Mouse (Mus musculus) liver, embryonic 15.5 days (tissue): ENCODE data around the gene Tns2. TPM values are rescaled to one million over a fixed set of nuclear protein-coding genes. Genes with fewer than 3 reads are reported as not detected.

Source experiments
- ATAC-seq: fragments of 200-750 bp; cut with Nextera tagmentation; 2 replicates; pipeline ENCODE4 v1.8.0; 2017; ENCODE audit warnings: moderate number of reproducible peaks, mild to moderate bottlenecking, moderate library complexity; ENCODE audit not compliant: insufficient read depth
- H3K27ac ChIP-seq: fragments of 300-500 bp; sonication (generic); replicated peaks from 2 replicates; pipeline ENCODE4 v1.5.1; 2015; ENCODE audit warnings: mild to moderate bottlenecking, inconsistent platforms
- H3K27me3 ChIP-seq: fragments of 300-500 bp; sonication (generic); 2 replicates; pipeline ENCODE4 v1.6.1; 2015; ENCODE audit warnings: mild to moderate bottlenecking, inconsistent platforms
- H3K36me3 ChIP-seq: fragments of 300-500 bp; sonication (generic); replicated peaks from 2 replicates; pipeline ENCODE4 v1.6.1; 2015; ENCODE audit warnings: moderate library complexity, mild to moderate bottlenecking, inconsistent platforms
- H3K4me1 ChIP-seq: fragments of 300-500 bp; sonication (generic); replicated peaks from 2 replicates; pipeline ENCODE4 v1.6.1; 2015; ENCODE audit warnings: inconsistent platforms
- H3K4me2 ChIP-seq: fragments of 300-500 bp; sonication (generic); 2 replicates; pipeline ENCODE4 v1.6.1; 2015; ENCODE audit warnings: moderate library complexity, mild to moderate bottlenecking, inconsistent platforms
- H3K4me3 ChIP-seq: fragments of 300-500 bp; sonication (generic); replicated peaks from 2 replicates; pipeline ENCODE4 v1.5.1; 2015; ENCODE audit warnings: mild to moderate bottlenecking, inconsistent platforms
- H3K9ac ChIP-seq: fragments of 300-500 bp; sonication (generic); 2 replicates; pipeline ENCODE4 v1.6.1; 2015; ENCODE audit warnings: moderate library complexity, mild to moderate bottlenecking, inconsistent platforms
- H3K9me3 ChIP-seq: fragments of 300-500 bp; sonication (generic); replicated peaks from 2 replicates; pipeline ENCODE4 v1.6.1; 2016; ENCODE audit warnings: inconsistent platforms
- WGBS: fragments of 180-500 bp; shearing (Covaris S2); methylation state at CpG from one replicate; pipeline ENCODE4 v1.1.7; 2015; ENCODE audit warnings: mixed read lengths; ENCODE audit not compliant: insufficient replicate concordance; 5-methylcytosine and 5-hydroxymethylcytosine counted together
- polyA plus RNA-seq: library from polyadenylated mRNA; unstranded; fragments of >200 nt; fragmentation: Nextera tagmentation; extraction: Ambion mirVana; gene quantifications from 2 replicates; pipeline ENCODE4 v1.2.1, GENCODE M21; 2015

Gene Tns2
- polyA plus RNA-seq, 1 experiment from 2014 or later, result 5.4 TPM

DNA sequence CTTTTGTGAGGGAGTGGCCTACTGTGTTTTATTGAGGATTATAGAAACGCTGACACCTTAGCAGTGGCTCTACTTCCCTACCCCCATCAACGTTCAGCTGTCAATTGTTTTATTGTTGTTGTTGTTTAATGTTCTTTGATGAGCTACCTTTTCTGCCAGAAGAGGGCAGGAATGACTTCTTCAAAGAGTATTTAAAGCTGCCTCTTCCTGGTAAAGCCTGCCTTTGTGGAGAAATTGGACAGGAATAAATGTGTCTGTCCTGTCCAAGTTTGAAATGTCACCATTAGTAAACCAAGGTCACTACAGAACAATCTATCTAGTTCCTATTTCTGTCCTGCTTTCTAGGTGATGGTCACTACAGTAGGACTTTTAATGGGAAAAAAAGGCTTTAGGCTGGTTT, 6.1 kb upstream of the Tns2 start:
- Histone ChIP-seq H3K36me3 (peaks cover 89% of the 10 kb centered on the region), H3K4me2 (no peak overlapping the region), H3K9ac (no peak overlapping the region), H3K9me3 (no peaks in the 10 kb centered on the region), H3K4me1 (peaks cover 18% of the 10 kb centered on the region), H3K4me3 (no peak overlapping the region), H3K27me3 (peaks cover 3% of the 10 kb centered on the region), H3K27ac (no peak overlapping the region)
- 58% methylated on average over 2 of the region's 2 CpGs for WGBS
- ATAC-seq, result no peak

DNA sequence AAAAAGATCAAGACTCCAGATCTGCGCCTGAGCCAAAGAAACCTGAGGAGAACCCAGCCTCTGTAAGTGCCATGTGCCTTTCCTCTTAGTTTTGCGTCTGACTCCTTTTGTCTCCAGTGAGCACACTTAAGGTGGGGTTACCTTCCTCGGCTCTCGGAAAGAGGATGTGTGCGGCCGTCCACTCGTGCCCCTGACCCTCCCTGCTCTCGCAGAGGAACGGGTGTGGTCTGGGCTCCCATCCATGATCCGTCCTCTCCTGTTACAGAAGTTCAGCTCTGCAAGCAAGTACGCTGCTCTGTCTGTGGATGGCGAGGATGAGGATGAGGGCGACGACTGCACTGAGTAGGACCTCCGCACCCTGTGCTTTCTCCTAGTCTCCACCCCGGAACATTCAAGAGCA, 5.2 kb upstream of the Tns2 start:
- H3K4me1 ChIP-seq, result peaks cover 25% of the 10 kb centered on the region
- H3K4me3 ChIP-seq, result no peak overlapping the region
- no peak overlapping the region for H3K9ac ChIP-seq
- 79% methylated on average over 16 of the region's 16 CpGs for WGBS
- no peak overlapping the region for H3K27ac ChIP-seq
- H3K9me3 ChIP-seq, result no peaks in the 10 kb centered on the region
- H3K27me3 ChIP-seq, result peaks cover 10% of the 10 kb centered on the region
- H3K36me3 ChIP-seq, result peaks cover 81% of the 10 kb centered on the region
- no peak for ATAC-seq
- H3K4me2 ChIP-seq, result no peak overlapping the region

DNA sequence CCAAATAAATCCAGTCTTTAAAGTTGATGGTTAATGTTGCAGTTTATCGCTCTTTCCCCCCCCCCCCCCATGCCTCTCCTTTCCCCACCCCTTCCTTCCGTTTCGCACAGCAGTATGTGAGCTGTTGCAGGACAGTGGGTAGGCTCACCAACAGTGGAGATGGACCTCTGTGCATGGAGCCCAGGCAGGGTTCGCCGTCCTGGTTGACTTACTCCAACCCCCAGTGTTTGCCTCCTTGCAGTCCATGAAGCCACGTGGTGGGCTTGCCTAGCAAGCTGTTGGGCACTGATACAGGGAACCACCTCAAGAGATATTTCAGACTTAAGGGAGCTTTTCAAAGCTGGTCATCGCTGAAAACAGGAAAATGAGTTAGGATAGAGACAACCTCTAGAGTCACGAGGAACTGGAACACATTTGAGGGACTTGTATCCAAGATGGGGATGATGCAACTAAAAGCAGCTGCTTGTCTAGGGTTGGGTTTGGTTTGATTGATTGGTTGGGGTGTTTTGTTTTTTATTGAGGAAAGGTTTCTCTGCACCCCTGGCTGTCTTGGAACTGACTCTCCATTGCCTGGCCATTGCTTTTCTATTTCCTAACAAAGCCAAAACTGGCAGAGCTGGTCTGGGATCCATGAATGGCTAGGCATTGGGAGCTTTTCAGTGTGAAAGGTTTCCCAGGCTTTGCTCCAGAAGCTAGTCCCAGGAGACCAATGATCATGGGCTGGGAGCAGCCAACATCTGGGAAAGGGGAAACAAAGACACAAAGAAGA, 2.9 kb upstream of the Tns2 start:
- H3K27ac ChIP-seq, result no peak overlapping the region
- no peak overlapping the region for H3K4me3 ChIP-seq
- no peak for ATAC-seq
- WGBS, result 45% methylated on average over 8 of the region's 8 CpGs
- H3K4me2 ChIP-seq, result no peak overlapping the region
- no peaks in the 10 kb centered on the region for H3K9me3 ChIP-seq
- peaks cover 34% of the 10 kb centered on the region for H3K27me3 ChIP-seq
- H3K9ac ChIP-seq, result no peak overlapping the region
- H3K36me3 ChIP-seq, result peaks cover 58% of the 10 kb centered on the region
- H3K4me1 ChIP-seq, result peaks cover 41% of the 10 kb centered on the region

DNA sequence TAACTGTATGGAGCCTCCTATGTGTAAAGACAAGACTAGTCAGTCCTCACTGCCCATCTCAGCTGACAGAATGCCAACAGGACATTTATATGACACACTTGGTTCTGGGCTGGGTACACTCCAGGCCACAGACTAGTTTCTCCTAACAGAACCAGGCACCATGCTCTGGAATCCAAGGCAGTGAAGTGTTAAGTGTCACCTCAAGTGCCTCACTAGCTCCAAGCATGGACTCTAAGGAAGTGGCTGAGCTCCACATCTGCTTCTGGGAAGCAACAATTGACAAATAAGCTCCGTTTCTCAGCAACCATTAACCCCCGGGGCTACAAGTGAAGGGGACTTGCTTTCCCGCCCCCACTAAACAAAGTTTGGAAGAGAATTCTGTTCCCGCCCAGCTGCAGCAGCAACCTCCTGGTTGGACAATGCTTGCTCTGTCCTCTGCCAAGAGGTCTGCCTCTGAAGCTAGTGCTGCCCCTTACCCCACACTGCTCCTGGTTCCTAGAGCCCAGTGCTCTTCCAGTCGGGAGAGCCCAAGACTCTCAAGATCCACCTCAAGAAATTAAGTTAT, 2.1 kb upstream of the Tns2 start:
- peaks cover 44% of the 10 kb centered on the region for H3K4me1 ChIP-seq
- H3K4me2 ChIP-seq, result no peak overlapping the region
- no peak overlapping the region for H3K9ac ChIP-seq
- H3K9me3 ChIP-seq, result no peaks in the 10 kb centered on the region
- no peak overlapping the region for H3K4me3 ChIP-seq
- 53% methylated on average over 5 of the region's 5 CpGs for whole genome bisulfite sequencing
- ATAC-seq, result no peak
- peaks cover 41% of the 10 kb centered on the region for H3K27me3 ChIP-seq
- H3K36me3 ChIP-seq, result peaks cover 50% of the 10 kb centered on the region
- no peak overlapping the region for H3K27ac ChIP-seq

DNA sequence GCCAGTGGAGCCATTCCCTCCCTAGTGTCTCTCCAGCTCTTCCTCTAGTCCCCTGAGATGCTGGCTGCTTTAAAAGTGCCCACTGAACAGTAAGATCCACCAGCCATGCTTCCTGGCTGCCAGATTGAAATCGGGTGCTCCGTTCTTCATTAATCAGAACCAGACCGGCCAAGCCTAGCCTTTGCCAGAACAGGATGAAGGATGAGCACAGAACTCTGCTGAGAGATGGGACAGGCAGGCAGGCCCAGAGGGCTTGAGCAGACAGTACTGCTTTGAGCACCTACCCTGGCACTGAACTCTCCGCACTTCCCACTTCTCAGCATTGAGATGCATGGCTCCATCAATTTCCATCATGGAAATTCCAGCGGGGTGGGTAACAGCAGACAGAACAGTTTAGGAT, 953 bp upstream of the Tns2 start:
- peak overlapping the region; percentile 60; the same call in 1 of the 2 replicates for H3K4me3 ChIP-seq
- peaks cover 52% of the 10 kb centered on the region for H3K4me1 ChIP-seq
- no peak for ATAC-seq
- no peak overlapping the region for H3K9ac ChIP-seq
- H3K4me2 ChIP-seq, result peak overlapping the region; percentile 86
- H3K9me3 ChIP-seq, result no peaks in the 10 kb centered on the region
- H3K36me3 ChIP-seq, result peaks cover 38% of the 10 kb centered on the region
- H3K27me3 ChIP-seq, result peaks cover 53% of the 10 kb centered on the region
- 55% methylated on average over 5 of the region's 5 CpGs for WGBS
- no peak overlapping the region for H3K27ac ChIP-seq

DNA sequence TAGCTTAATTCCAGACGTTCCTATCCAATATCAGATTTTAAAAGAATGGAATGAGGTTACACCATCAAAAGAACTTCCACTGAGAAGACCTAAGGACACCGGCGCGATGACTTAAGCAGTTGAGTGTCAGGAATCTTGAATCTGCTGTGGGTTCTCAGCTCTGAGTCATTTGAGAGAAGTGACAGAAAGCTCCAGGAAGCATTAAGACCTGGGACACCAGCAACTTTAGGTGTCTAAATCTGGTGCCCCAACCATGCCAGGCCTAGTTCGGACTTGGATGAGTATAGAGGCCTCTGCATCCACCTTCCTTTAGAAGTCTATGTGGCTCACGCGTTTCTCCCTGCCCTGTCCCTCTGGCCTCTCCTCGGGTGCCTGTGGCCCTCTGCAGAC, 447 bp upstream of the Tns2 start:
- Histone ChIP-seq H3K9ac (peak overlapping the region; percentile 55), H3K27ac (peak overlapping the region; percentile 69; the same call in 1 of the 2 replicates), H3K27me3 (peaks cover 58% of the 10 kb centered on the region), H3K9me3 (no peaks in the 10 kb centered on the region), H3K36me3 (peaks cover 33% of the 10 kb centered on the region), H3K4me3 (peak overlapping the region; percentile 60), H3K4me1 (peaks cover 56% of the 10 kb centered on the region), H3K4me2 (peak overlapping the region; percentile 86)
- no peak for ATAC-seq
- 25% methylated on average over 8 of the region's 8 CpGs for WGBS

DNA sequence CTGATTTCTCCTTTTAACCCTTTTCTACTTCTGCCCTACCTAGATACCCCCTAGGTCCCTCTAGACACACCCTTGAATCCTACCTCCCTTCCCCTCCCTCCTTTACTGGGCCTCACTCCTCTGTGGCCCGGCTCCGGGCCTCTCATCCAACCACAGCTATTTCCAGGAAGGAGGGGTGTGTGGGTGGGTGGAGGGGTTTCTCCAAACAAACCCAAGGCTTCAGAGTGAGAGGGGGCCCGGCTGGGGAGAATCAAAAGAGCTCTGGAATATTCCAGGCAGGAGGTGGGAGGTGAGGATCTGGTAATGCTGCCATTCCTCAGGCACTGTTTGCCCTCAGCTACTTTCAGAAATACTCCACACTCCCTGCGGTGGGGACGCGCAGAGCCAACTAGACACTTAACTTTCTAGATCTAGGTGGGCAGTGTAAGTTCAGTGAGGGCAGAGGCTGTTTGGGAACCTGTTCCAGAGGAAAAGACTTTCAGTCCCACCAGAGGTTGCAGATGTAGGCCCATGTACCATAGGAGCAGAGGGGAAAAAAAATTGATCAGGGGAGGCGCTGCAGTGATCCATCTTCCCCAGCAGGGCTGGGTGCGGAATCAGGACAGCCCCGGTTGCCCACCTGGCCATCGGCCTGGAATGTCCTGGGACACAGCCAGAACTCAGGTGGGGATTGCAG, 921 bp downstream of the Tns2 start:
- no peak for ATAC-seq

DNA sequence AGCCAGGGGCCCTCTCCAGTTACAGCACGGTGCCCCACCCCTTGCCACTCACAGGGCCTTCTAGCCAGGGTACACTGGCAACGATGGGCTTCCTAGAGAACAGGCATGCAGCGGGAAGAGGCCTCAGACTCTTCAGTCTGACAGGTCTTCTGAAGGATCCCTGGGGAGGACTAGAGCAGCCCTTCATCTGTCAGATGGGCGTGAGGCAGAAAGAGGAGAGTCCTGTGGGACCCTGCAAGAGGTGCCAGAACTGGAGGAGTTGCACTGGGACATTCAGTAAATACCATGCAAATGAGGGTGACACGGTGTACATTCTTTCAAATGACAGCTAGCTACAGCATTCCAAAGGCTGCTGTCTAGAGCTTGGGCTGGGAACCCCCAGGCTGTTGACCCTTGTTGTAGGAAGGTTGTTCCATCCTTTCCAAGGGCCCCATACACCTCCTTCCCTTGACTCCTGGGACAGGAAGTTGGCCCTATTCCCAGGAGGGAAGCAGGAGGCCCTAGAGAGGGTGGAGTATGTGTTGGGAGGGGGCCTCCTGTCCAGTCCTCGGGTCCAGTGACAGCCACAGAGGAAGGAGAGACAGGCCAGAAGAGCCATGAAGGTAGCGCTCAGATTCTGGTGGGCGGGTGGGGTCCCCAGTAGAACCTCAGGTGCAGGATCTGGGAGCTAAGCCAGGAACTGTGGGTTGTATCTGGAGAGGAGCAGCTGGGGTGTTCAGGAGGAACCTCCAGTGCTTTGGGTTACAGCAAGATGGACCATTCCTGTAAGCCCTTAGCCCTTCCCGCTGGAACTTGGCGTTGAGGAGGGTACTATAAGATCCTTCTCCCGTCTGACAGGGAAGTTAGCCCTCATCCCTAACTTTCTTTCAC, 1.7 kb downstream of the Tns2 start:
- Histone ChIP-seq H3K4me1 (peaks cover 61% of the 10 kb centered on the region), H3K36me3 (peaks cover 14% of the 10 kb centered on the region), H3K27me3 (peaks cover 79% of the 10 kb centered on the region), H3K4me2 (peak overlapping the region; percentile 86), H3K9me3 (no peaks in the 10 kb centered on the region), H3K27ac (peak overlapping the region; percentile 64), H3K9ac (no peak overlapping the region), H3K4me3 (peak overlapping the region; percentile 14; the same call in 1 of the 2 replicates)
- 45% methylated on average over 11 of the region's 11 CpGs for WGBS
- no peak for ATAC-seq

More for the DNA sequence above, 921 bp downstream of the Tns2 start:
- Histone ChIP-seq H3K9ac (no peak overlapping the region), H3K4me1 (peaks cover 58% of the 10 kb centered on the region), H3K4me2 (peak overlapping the region; percentile 86), H3K36me3 (peaks cover 20% of the 10 kb centered on the region), H3K27ac (peak overlapping the region; percentile 64), H3K27me3 (peaks cover 71% of the 10 kb centered on the region), H3K4me3 (peak overlapping the region; percentile 60; the same call in 1 of the 2 replicates), H3K9me3 (no peaks in the 10 kb centered on the region)
- WGBS, result 37% methylated on average over 10 of the region's 10 CpGs

DNA sequence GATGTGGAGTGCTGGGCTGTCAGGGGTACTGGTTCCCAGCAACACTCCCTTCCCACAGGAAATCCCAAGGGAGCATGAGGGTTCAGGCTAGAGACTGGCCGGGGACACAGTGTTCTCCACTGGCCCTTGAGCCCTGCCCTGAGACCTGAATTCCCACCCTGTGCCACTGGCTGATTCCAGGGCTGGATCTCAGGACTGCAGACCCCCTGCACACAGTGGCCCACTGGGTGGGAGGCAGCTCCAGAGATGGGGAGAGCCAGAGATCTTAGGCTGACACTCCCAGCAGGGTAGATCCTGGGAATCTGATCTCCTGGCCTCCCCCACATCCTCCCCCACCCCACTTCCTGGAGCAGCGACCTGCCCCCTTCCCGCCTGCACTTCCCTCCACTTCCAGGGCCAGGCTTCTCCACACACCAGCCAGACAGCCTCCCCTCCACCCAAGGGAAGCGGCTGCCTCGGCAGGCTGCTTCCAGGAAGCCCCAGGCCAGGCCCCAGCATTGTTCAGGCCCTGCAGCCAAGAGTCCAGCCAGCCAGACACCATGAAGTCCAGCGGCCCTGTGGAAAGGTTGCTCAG, 2.4 kb downstream of the Tns2 start:
- WGBS, result 43% methylated on average over 6 of the region's 6 CpGs
- H3K4me1 ChIP-seq, result peaks cover 68% of the 10 kb centered on the region
- peak overlapping the region; percentile 64 for H3K27ac ChIP-seq
- peak overlapping the region; percentile 30 for H3K4me2 ChIP-seq
- ATAC-seq, result no peak
- peaks cover 7% of the 10 kb centered on the region for H3K36me3 ChIP-seq
- H3K27me3 ChIP-seq, result peaks cover 84% of the 10 kb centered on the region
- no peak overlapping the region; the same call in 1 of the 2 replicates for H3K9ac ChIP-seq
- no peaks in the 10 kb centered on the region for H3K9me3 ChIP-seq
- peak overlapping the region; percentile 32 for H3K4me3 ChIP-seq

DNA sequence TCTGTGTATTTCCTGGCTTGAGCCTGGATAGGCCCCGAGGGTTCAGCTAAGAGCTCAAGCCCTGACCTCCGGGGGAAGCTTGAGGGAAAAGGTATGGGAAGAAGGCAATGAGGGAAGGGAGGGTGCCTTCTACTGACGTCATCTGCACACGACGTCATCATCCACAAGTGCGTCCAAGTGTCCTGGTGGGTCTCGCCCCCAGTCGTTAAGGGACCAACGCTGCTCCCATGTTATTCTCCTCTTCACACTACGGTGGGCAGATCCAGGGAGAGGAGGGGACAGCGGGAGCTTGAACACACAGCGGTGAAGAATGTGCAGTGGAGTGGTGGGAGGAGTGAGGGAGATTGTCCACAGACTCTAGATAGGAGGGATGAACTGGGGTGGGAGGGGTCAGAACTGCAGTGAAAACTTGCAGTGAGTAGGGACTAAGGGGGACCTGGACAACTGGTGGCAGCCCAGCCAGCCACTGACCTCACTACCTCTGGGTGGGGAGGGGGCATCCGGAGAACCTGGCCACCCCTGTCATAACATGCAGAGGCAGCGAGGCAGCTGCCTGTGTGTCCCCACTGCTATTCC, 3.2 kb downstream of the Tns2 start:
- H3K9me3 ChIP-seq, result no peaks in the 10 kb centered on the region
- peak overlapping the region; percentile 28 for H3K4me2 ChIP-seq
- H3K4me3 ChIP-seq, result peak overlapping the region; percentile 32
- no peak overlapping the region for H3K9ac ChIP-seq
- peaks cover 84% of the 10 kb centered on the region for H3K27me3 ChIP-seq
- no peaks in the 10 kb centered on the region for H3K36me3 ChIP-seq
- H3K4me1 ChIP-seq, result peaks cover 73% of the 10 kb centered on the region
- 28% methylated on average over 14 of the region's 14 CpGs for WGBS
- H3K27ac ChIP-seq, result peak overlapping the region; percentile 64
- no peak for ATAC-seq
